In the genomic region with DNA sequence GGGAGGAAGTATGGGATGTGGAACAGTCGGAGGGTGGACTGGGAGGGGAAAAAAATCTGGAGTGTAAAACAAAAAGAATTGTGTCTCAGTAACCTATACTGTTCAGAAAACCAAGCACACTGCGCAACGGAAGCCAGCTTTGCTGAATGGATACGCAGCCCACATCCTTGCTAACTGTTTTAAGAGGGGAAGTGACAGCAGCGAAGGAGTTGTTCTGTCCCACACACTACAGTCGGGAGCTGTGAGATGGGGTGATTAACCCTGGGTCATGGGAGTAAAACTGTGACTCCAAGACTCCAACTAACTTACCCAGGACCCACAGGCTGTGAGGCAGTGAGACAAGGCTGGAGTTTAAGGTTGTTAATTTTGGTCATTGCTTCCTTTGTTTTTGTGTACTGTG, we compare ENCODE assay signal across 30 mouse cellular contexts. TPM values are rescaled to one million over a fixed set of nuclear protein-coding genes. Genes with fewer than 3 reads are reported as not detected.
DNase-seq lines count a peak whose midpoint lies in the region; ATAC-seq and TF ChIP-seq lines count a peak whose summit lies in the region.
"Had no signal": no experiment of that assay in that cellular context is flagged by ENCODE, and none has a peak within 500 bp of the region (broad histone marks: within the 10 kb centered on the region; RNA-seq: fewer than 3 reads in every experiment).

No protein-coding gene starts in this region.

- H3K4me3 ChIP-seq in kidney, embryonic 14.5 days (ENCODE audit: low read length): no peak overlapping the region
- H3K4me3 ChIP-seq in kidney, postnatal 0 days (replicated peaks; ENCODE audit: low read depth, low read length): no peak overlapping the region
- H3K4me3 ChIP-seq in lung, postnatal 0 days (ENCODE audit: low read depth, low read length): no peak overlapping the region
- H3K4me3 ChIP-seq: embryonic facial prominence, embryonic 10.5 days; embryonic facial prominence, embryonic 13.5 days; erythroblast, embryonic 14.5 days; forebrain, embryonic 12.5 days; forebrain, embryonic 15.5 days; heart, adult 2 months; hindbrain, embryonic 12.5 days; hindbrain, embryonic 15.5 days had no signal

- H3K9ac ChIP-seq in kidney, embryonic 14.5 days (ENCODE audit: low read depth, low read length): no peak overlapping the region
- no peak overlapping the region for H3K9ac ChIP-seq in kidney, postnatal 0 days (ENCODE audit: low read depth, low read length)
- H3K9ac ChIP-seq in lung, postnatal 0 days (replicated peaks; ENCODE audit: low read depth): no peak overlapping the region
- H3K9ac ChIP-seq: embryonic facial prominence, embryonic 13.5 days; forebrain, embryonic 12.5 days; forebrain, embryonic 15.5 days; hindbrain, embryonic 12.5 days; hindbrain, embryonic 15.5 days had no signal

- no peak overlapping the region for H3K4me2 ChIP-seq in kidney, embryonic 14.5 days (replicated peaks; ENCODE audit: low read depth, low read length)
- no peak overlapping the region for H3K4me2 ChIP-seq in kidney, postnatal 0 days (ENCODE audit: low read length)
- H3K4me2 ChIP-seq in lung, postnatal 0 days (replicated peaks; ENCODE audit: low read depth, low read length): no peak overlapping the region
- H3K4me2 ChIP-seq: embryonic facial prominence, embryonic 13.5 days; forebrain, embryonic 12.5 days; forebrain, embryonic 15.5 days; heart, embryonic 11.5 days; hindbrain, embryonic 12.5 days; hindbrain, embryonic 15.5 days had no signal

- no peaks in the 10 kb centered on the region for H3K27me3 ChIP-seq in kidney, embryonic 14.5 days (ENCODE audit: control insufficient read depth, insufficient read depth, low read length)
- no peaks in the 10 kb centered on the region for H3K27me3 ChIP-seq in kidney, postnatal 0 days (ENCODE audit: insufficient read depth, low read length)
- H3K27me3 ChIP-seq in lung, postnatal 0 days (replicated peaks; ENCODE audit: insufficient read depth, low read length): no peaks in the 10 kb centered on the region
- H3K27me3 ChIP-seq: CH12.LX; embryonic facial prominence, embryonic 13.5 days; forebrain, embryonic 12.5 days; forebrain, embryonic 15.5 days; hindbrain, embryonic 12.5 days; hindbrain, embryonic 15.5 days; Patski had no signal

- H3K27ac ChIP-seq in kidney, embryonic 14.5 days (ENCODE audit: low read depth, low read length): no peak overlapping the region
- no peak overlapping the region for H3K27ac ChIP-seq in kidney, postnatal 0 days
- no peak overlapping the region for H3K27ac ChIP-seq in lung, postnatal 0 days (ENCODE audit: low read length)
- H3K27ac ChIP-seq: embryonic facial prominence, embryonic 10.5 days; embryonic facial prominence, embryonic 13.5 days; forebrain, embryonic 12.5 days; forebrain, embryonic 15.5 days; heart, adult 2 months; hindbrain, embryonic 12.5 days; hindbrain, embryonic 15.5 days had no signal

- no peaks in the 10 kb centered on the region for H3K9me3 ChIP-seq in kidney, embryonic 14.5 days (ENCODE audit: control insufficient read depth, low read length)
- no peaks in the 10 kb centered on the region for H3K9me3 ChIP-seq in kidney, postnatal 0 days (replicated peaks; ENCODE audit: low read length)
- H3K9me3 ChIP-seq in lung, postnatal 0 days (ENCODE audit: low read length): no peaks in the 10 kb centered on the region
- H3K9me3 ChIP-seq: embryonic facial prominence, embryonic 10.5 days; embryonic facial prominence, embryonic 13.5 days; forebrain, embryonic 12.5 days; forebrain, embryonic 15.5 days; G1E; hindbrain, embryonic 12.5 days; hindbrain, embryonic 15.5 days had no signal

- no peak for DNase-seq in kidney, adult 18-20 months
- peak; percentile 77 for DNase-seq in kidney, postnatal 0 days (ENCODE audit: low spot score)
- DNase-seq in kidney, adult 11 months: no peak
- DNase-seq in lung, postnatal 0 days (ENCODE audit: low spot score): peak; percentile 6
- DNase-seq in lung, postnatal 10 days: no peak
- DNase-seq in ovary, postnatal 10 days (ENCODE audit: low spot score): no peak
- DNase-seq: adrenal gland, postnatal 14 days; B cell, adult 2 months; cerebellum, adult 11 months; cerebellum, adult 2 months; cerebellum, adult 9-11 months; cerebellum, postnatal 25 days; embryo, embryonic 11 days; gastrocnemius, postnatal 25 days; heart, adult 2 months had no signal

- no peaks in the 10 kb centered on the region for H3K4me1 ChIP-seq in kidney, embryonic 14.5 days (ENCODE audit: control insufficient read depth, insufficient read depth, low read length)
- no peaks in the 10 kb centered on the region for H3K4me1 ChIP-seq in kidney, postnatal 0 days (replicated peaks; ENCODE audit: insufficient read depth, low read length)
- no peaks in the 10 kb centered on the region for H3K4me1 ChIP-seq in lung, postnatal 0 days (ENCODE audit: insufficient read depth, low read depth, low read length)
- H3K4me1 ChIP-seq: embryonic facial prominence, embryonic 13.5 days had no signal

- no peak for TF ChIP-seq CTCF in kidney, postnatal 0 days (IDR thresholded peaks at IDR 0.05; ENCODE audit: low read depth)
- TF ChIP-seq CTCF in lung, postnatal 0 days (IDR thresholded peaks at IDR 0.05): no peak

- 28% methylated on average over 6 of the region's 6 CpGs for WGBS in kidney, embryonic 14.5 days
- 17% methylated on average over 6 of the region's 6 CpGs for WGBS in kidney, postnatal 0 days
- WGBS in lung, postnatal 0 days: 49% methylated on average over 6 of the region's 6 CpGs

- TF ChIP-seq EP300 in lung, postnatal 0 days (IDR thresholded peaks at IDR 0.05): no peak

- peak; percentile 89 for ATAC-seq in kidney, embryonic 14.5 days (ENCODE audit: low FRiP score, low TSS enrichment)
- ATAC-seq in kidney, postnatal 0 days (replicated peaks; ENCODE audit: low FRiP score, low read depth): peak; percentile 40; the same call in 1 of the 2 replicates
- peak; percentile 33 for ATAC-seq in lung, postnatal 0 days
- ATAC-seq: forebrain, embryonic 15.5 days; Patski had no signal

- H3K36me3 ChIP-seq in kidney, embryonic 14.5 days (ENCODE audit: control insufficient read depth, insufficient read depth, low read length): no peaks in the 10 kb centered on the region
- no peaks in the 10 kb centered on the region for H3K36me3 ChIP-seq in kidney, postnatal 0 days (ENCODE audit: insufficient read depth, low read length)
- H3K36me3 ChIP-seq in lung, postnatal 0 days (ENCODE audit: insufficient read depth, low read length): no peaks in the 10 kb centered on the region
- H3K36me3 ChIP-seq: embryonic facial prominence, embryonic 10.5 days; embryonic facial prominence, embryonic 13.5 days; forebrain, embryonic 12.5 days; forebrain, embryonic 15.5 days; G1E; hindbrain, embryonic 12.5 days; hindbrain, embryonic 15.5 days had no signal

RNA-seq across cellular contexts. Expression of gene Gm12117, which starts 17.5 kb away (rescaled TPM):
- not detected in 2 replicates for polyA plus RNA-seq in kidney, embryonic 14.5 days (2014; fragmentation: Nextera tagmentation; extraction: Ambion mirVana)
- not detected in 2 replicates for polyA plus RNA-seq in kidney, postnatal 0 days (2015; fragmentation: Nextera tagmentation; extraction: Ambion mirVana)
- polyA plus RNA-seq in lung, postnatal 0 days (2015; fragmentation: Nextera tagmentation; extraction: Ambion mirVana): not detected in 2 replicates
- polyA plus RNA-seq: embryonic facial prominence, embryonic 10.5 days; embryonic facial prominence, embryonic 13.5 days; erythroblast, embryonic 14.5 days; forebrain, embryonic 15.5 days; G1E; gonadal fat pad, adult 2 months; heart, adult 2 months; heart, embryonic 11.5 days; heart, embryonic 14.5 days; heart, postnatal 0 days; hindbrain, embryonic 12.5 days; Patski had no signal

Comparison
In these comparisons a context has a peak if more than half of its experiments do, and no peak if none do; other contexts are left out.
1. DNase-seq: peak in kidney, postnatal 0 days (single experiment) and lung, postnatal 0 days (single experiment); none in kidney, adult 18-20 months (single experiment), kidney, adult 11 months (single experiment), lung, postnatal 10 days (single experiment) and ovary, postnatal 10 days (single experiment).
2. ATAC-seq: peak in every context shown above with its lines; median percentile 89 in kidney, embryonic 14.5 days; 40 in kidney, postnatal 0 days; 33 in lung, postnatal 0 days.